Mouse (Mus musculus): Measurements from ENCODE around the gene Epb41l3.

DNA sequence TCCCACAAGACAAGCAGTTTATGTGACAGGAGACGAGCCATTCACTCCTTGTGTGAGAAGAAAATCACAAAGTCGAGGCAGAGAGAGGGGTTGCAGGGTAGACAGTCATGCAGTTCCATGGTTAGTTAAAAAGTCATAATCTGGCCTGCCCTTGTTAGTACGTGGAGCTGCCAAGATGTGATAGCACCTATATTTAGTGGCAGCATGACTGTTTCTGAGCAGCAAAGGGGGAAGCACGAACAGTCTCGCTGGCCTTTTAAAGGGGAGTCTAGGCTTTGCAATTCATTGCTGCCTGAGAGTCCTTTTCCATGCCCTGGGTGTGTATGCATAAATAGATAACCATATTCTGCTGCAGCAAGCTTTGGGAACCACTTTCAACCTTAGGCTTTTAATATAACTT is 191.5 kb downstream of the Epb41l3 start:
- TF ChIP-seq CTCF (IDR thresholded peaks at IDR 0.05; ENCODE audit: borderline replicate concordance, control insufficient read depth, extremely low read depth, insufficient read depth, low read length, poor library complexity) (no peak), POLR2A (IDR thresholded peaks at IDR 0.05; ENCODE audit: control insufficient read depth, extremely low read depth, insufficient read depth, low read length, poor library complexity) (no peak)
